Mouse (Mus musculus): ENCODE results near the gene Rnf183.

Rnf183 gene

DNA sequence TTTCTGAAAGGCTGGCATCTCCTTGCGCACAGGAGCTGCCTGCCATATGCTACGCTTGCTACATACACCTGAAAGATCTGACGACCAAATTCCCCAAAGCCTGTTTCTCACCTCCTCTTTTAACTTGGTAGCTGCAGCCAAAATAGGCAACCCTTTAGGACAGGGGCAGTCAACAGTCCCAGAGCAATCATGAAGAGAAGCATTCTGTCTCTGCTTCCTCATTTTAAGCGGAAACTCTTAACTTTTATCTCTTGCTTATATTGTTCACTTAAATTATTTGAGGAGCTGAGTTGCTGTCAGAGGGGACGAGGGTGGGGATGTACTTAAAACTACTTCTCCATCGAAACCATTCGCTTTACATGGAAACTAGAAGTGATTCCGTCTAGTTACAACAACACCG, 5.4 kb downstream of the Rnf183 start:
- no peak for DNase-seq

DNA sequence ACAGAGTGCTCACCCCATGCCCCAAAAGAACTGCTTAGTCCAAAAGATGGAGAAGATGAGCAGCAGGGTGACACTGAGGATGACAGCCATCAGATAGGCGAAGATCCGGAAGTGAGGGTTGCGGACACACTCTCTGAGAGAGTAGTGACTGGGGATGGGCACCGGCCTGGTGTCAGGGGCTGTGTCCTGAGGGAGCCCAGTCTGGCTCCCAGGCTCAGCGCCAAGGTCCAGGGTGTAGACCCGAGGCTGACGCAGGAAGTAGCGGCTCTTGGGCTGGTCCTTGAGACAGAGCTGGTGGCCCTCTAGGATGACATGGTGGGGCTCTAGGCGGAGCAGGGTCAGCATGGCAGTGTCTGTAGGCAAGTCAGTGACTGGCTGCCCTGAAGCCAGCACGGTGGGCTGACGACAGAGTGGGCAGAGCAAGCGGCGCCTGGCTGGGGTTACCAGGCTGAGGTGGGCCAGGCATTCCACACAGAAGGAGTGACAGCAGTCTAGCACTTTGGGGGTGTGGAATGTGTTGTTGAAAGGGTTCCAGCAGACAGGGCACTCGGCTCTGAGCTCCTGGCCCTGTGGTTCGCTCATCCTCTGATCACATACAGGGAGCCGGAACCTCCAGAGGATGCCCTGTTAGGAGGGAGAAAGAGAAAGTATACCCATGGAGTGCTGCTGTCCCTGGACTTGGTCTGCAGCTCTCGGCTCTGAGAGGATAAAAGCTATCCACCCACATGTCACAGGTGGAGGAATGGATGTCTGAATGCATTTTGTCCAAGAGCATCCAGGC, 6.9 kb downstream of the Rnf183 start:
- no peak for DNase-seq

DNA sequence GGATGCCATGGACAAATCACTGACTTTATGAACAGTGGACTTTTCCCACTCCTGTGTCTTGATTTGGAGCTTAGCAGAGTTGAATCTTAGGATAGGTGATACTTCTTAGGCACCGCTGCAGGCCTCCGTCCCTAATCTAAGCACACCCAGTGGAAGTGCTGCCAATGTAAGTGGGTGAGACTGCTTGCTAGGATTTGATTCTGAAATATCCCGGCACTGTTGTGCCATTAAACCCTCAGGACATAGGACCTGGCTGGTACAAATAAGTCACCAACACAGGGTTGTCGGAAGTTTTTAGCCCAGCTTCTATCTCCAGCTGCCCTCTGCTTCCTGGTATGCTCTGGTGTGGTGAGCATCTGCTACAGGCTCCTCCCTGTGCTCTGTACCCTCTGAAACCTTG, 9.2 kb downstream of the Rnf183 start:
- DNase-seq = no peak

DNA sequence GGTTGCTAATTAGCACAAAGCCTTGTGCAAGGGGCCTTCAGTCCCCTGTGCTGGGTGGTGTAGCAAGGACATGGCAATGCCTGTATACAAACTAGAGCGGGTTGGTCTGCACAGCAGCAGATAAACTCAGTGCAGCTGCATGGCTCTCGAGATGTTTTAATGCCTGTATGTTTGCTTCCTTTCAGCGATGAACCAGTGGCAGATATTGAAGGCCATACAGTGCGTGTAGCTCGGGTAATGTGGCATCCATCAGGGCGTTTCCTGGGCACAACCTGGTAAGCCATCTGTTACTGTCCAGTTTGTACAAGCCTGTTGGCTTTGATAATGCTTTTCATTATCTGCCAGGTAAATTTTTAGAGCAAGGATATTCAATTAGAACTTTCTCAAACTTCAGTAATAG, 16.0 kb downstream of the Rnf183 start:
- peak; percentile 81 for DNase-seq

DNA sequence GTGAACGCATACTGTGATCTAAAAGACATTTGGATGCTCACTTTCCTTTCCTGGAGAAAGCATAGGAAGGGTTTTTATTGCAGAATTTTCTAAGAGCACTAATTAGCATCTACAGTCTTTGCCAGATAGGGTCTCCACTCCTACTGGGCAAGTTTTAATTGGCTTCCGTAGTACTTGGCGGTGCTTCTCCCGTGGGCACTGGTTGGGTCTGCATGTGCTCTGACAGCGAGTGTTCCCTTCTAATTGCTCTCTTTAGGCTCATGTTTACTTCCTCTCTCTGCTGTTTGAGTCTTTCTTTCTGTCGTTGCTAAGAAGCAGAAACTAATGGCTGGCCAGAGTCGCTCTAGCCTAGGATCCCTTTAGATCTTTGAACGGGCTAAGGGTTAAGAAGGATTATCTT, 16.6 kb downstream of the Rnf183 start:
- DNase-seq = no peak

DNA sequence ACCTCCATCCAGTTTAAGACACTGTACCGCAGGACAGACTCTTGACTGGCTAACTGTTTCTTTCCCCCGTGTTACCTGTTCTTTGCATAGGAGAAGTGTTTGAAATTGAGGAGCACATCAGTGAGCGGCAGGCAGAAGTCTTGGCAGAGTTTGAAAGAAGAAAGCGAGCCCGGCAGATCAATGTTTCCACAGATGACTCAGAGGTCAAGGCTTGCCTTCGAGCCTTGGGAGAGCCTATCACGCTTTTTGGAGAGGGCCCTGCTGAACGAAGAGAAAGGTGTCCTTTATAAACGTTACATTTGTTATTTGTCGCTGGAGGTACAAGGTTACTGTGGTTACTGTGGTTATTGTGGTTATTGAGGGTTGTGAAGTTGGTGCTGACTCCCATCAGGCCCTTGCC, 23.4 kb downstream of the Rnf183 start:
- no peak for DNase-seq

DNA sequence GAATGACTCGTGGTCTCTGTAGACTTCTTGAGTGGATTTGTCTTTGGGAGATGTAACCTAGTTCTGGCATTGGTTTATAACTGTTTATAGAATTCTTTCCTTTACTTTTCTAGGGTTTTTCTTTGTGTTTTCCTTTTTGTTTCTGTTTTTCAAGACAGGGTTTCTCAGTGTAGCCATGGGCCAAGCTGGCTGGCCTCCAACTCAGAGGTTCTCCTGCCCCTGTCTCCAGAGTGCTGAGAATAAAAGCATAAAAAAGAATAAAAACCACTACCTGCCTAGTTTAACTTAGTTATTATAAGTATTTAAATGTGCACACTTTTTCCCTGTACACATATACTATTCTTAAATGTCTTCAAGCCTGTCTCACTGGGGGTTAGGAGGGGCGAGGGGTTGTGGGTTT, 24.7 kb downstream of the Rnf183 start:
- peak; percentile 43 for DNase-seq

DNA sequence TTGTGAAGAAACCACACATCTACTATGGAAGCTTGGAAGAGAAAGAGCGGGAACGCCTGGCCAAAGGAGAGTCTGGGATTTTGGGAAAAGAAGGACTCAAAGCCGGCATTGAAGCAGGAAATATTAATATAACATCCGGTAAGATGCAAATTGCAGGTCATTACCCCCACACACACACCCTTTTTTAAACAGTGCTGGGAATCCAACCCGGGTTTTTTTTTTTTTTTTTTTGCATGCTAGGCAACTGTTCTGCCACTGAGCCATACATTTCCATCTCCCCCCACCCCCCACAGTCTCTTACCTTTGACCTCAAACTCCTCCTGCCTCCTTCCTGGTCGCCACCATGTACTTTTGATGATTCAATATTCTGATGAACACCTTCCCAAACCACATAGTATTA, 25.4 kb downstream of the Rnf183 start:
- DNase-seq = no peak

DNA sequence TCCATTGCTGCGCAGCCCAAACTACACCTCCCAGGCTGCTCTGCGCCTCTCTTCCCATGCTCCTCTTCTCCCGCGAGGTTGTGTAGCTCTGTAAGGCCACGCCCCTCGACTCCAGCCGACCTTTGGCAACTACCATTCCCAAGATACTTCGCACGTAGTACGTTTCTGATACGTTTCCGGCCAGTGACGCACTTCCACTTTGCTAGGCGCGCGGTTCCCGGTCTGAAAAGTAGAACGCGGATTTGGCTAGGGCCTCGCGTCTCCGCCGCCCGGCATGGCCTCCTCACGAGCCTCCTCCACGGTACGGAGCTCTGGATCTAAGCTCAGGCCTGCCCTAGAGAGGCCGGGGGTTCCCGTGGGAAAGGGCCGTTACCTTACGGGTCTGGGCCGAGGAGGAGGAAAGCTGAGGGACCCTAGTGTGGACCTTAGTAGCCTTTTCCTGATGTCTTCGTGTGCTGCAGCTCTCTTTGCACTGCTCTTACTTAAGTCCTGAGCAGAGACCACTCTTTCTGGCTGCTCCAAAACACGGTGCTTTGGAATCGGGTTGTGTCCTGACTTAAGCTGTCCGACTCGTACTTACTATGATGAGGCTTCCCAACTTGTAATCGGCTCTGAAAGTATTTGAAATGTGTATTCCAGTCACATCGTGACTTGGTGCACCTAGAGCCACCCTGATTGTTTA, 26.3 kb downstream of the Rnf183 start, which contains the start of the genes Cdc26 and Prpf4:
TSS of gene Cdc26 (minus strand) at position 42 of the 682 bp plus-strand sequence.
TSS of gene Prpf4 (plus strand) at position 197 of the 682 bp plus-strand sequence.
- DNase-seq = peak; percentile 99

DNA sequence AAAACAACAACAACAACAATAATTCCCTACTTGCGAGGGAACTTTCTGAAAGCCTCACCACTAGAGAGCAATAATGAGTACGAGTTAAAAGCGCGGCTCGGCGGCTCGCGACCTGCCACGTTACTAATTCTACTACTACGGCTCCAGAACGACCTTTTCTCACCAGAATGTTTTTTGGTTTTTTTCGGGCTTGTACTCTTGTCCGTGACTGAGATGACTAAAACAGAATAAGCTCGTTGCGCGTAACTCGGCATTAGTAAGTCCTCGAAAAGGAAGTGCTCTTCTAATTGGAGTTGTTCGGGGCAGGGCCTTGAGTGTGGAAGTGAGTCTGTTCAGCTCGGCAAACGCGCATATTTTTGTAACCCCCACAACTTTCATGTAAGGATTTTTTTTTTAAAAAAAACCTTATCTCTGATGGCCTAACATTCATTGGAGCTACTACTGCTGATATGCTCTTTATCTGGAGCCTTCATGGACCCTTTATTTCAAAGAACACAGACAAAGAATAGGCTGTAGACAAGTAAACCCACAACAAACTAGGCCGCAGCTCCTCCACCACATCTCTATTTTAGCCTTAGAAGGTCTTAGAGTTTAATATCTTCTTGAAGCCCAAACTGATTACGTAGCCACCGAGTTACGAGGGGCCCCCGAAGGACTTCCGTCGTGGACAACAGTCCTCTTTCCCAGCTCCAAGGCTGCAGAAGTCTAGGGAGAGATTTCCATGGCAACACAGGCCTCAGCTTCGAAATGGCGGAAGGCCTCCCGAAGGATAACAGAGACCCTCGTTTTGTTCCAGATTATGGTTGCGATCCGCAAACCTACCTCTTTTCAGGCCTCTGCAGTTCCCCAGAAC, 27.1 kb downstream of the Rnf183 start:
- DNase-seq = peak; percentile 72

DNA sequence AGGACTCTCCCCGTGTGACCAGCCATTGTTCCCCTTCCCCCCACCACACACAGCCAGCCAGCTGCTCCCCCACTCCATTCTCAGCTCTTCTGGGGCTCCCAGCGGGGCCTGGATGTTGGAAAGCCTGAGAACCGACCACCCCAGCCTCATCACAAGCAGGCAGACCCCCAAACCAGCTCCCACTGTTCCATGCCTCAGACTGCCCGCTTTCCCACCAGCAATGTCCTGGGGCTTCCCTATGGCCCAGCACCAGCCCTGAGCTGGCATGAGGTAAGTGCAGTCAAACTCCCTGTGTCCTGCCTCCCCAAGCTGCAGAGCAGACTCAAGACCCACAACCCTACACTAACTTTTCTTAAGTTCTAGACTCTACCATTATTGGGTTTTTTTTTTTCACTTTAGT, 28.9 kb downstream of the Rnf183 start:
- DNase-seq = no peak

DNA sequence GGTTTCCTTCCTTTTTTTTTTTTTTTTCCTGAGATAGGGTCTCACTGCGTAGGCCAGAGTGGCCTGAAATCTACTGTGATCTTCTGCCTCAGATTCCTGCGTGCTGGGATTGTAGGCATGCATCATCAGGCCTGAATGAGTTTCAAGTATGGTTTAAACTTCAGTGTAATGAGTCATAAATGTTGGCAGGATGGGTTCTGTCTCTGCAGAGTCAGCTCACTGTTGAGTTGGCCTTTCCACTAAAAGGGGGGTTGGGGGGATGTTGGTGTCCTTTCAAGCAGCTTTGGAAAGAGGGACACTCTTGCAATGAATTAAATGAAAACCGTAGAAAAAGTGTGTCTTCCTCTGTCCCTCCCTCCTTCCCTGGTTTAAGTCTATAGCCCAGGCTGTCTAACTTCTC, 36.1 kb downstream of the Rnf183 start:
- no peak for DNase-seq

DNA sequence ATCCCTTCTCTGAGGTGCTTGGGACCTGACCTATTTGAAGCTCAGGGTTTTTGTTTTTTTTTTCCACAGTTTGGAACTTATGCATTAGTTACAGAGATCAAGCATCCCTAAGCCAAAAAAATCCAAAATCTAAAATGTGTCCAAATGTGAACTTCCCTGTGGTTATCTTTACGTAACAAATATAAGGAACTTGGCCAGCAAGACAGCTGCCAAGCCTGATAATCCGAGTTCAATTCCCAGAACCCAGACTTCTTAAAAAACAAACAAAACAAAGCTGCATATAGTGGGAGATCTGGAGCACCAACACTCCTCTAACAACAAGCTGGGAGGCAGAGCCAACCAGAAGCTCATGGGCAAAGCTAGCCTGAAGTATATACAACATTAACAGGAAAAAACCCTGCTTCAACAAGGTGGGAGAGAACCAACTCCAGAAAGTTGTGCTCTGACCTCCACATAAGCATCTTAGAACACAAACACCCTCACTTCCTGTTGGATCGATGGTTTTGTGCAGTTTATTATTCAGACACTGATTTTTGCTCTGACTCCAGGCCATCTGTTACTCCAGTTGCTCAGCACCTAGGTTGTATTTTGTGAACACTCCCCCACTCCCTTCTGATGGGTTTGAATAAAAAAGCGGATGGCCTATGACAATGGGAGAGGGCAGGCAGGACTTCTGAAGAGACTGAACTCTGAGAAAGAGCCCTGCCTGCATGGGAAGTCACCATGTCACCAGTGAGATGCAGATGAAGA, 37.3 kb downstream of the Rnf183 start:
- DNase-seq = no peak

DNA sequence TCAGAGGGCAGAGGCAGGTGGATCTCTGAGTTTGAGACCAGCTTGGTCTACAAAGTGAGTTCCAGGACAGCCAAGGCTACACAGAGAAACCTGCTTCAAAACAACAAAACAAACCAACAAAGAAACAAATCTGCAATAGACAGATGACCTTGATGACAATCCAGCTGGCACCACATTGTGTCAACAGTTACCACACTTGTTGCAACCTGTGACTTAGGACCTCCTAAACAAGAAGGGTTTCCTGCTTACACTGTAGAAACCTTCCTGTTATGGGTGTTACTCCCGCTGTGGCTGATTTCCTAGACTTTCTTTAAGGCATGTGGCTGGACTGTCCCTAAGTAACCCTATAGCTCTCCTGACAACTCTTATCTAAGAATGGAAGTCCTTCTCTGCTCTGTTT, 39.2 kb downstream of the Rnf183 start:
- no peak for DNase-seq

DNA sequence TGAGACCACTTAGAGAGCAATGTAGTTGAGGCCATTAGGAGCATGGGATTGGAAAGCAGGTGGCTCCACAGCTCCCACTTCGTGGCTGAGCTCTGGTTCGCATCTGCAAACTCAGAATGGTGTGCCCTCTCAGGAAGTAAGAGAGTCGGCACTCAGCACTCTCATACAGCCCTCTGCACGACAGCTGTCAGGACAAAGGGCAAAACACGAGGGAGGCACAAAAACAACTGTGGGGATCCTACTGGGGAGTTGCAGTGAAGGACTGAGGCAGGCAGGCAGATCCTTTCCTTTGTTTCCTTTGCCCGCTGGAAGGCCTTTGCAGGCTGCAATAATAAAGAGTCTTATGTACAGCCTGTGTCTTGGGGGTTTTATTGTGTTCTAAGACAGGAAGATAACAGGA, 41.6 kb downstream of the Rnf183 start:
- DNase-seq = no peak

DNA sequence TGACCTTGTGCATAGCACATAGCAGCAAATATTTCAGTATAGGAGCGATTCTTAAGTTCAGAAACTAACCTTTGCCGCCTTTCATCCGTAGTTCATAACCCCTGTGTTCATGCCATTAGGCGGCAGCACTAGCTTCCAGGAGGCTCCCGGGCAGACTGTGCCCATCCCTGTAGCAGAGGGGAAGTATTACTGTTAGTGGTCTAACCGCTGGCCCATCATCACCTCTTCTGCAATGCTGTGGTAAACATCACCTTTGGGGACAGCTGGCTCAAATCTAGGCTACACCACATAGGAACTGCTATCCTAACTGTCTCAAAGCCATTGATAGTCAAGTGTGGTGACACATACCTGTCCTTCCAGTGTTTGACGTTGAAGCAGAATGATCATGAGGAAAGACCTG, 43.2 kb downstream of the Rnf183 start:
- no peak for DNase-seq

DNA sequence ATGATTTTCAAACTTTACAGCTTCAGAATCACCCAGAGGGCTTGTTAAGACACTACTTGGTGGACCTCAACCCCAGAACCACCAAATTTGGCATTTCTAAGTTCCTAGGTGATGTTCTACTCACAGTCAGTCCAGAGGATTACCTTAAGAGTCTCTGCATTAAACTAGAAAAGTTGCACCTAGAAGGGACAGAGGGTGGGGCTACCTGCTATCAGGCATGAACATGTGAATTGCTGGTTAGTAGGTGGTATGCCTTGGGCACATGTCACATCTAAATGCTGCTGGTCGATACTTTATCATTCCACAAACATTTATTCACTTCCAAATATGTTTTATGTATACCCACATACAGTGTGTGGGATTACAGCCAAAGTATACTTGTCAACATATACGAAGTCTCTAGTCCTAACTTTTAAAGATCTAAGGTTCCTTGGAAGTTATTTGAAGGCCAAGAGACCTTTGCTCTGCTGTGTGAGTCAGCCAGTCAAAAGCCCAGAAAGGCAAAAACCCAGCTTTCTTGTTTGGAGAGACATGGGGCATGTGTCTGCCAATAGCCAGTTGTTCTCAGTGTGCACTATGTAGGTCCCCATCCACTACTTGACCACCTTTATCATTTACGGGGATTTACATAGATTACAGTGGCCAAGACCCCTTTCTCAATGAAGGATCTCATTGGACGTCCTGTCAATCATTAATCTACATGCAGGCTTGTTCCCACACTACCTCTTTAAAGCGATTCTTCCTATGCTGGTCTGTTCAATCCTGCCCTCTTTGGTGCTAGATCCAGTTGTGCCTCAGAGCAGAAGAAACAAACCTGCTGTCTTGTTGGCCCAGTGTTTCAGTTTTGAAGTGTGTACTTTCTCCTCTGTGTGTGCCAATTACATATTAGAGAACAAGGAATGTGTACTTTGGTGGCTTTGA, 45.2 kb downstream of the Rnf183 start:
- DNase-seq = no peak

DNA sequence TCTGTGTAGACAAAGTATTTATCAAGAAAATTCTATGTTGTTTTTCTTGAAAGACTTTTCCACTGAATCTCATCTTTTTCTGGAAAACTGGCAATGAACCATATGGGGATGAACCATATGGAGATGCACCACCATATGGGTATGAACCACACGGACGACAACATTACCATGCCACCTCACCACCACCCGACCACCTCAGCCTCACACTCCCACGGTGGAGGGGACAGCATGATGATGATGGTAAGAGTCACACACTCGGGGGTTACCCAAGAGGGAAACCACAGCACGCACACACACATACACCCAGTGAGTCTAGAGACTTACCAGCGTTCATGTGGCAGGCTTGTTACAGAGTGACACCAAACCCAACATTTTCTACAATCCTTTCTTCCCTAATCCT, 49.6 kb downstream of the Rnf183 start:
- no peak for DNase-seq

DNA sequence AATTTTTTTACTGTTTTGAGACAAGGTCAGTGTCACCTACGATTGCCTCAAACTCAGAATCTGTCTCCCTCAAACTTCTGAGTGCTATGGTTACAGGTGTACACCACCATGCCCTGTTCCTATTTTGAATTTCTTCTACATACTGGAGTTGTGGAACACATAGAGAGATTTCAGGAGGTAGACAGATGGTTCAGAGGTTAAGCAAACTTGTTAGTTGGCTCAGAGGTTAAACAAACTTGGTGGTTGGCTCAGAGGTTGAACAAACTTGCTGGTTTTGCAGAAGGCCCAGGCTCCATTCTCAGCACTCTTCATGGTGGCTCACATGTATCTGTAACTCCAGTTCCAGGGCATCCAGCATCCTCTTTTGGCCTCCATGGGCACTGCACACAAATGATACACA, 50.9 kb downstream of the Rnf183 start:
- DNase-seq = no peak

DNA sequence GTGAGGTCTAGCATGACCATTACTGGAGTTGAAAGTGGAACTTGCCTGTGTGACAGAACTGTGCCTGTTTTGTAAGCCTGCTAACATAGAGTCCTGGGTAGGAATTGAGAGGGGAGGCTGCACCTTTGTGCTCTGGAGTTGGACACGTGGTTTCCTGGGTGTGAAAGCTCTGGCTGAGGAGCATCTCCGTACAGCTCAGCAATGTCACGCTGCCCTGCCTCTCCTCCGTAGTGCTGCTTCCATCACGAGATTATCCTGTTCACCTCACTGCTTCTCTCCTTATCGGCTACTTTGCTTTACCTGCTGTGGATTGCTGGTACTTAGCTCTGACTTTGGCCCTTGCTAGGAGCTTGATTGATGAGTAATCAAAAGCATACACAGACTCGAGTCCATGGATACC, 51.3 kb downstream of the Rnf183 start:
- no peak for DNase-seq

DNA sequence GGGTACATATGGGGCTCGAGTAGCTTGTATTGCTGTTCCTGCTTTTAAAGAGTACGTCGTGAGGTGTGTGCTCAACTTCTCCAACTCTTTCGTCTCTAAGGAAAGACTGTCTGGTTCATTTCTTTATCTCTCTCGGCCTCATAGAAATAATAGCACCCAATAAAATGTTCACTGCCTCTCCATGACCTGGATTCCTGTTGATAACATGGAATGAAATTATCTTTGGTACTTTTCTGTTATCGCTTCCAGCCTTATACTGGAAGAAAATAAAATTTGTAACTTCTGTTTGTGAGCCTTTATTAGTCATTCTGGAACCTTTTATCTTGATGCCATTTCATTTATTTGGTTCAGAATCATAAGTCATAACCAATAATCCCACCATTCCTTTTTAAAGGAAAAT, 51.8 kb downstream of the Rnf183 start:
- no peak for DNase-seq

Data from cerebellum, adult 9-10 months (tissue).